Mouse (Mus musculus) lung, postnatal 36 days (tissue): ENCODE data around the gene Olfr78.

Experiments
- DNase-seq: peaks from one replicate; pipeline ENCODE4 v3.0.0; 2022; ENCODE audit warnings: mixed read lengths

The Olfr78 gene

DNA sequence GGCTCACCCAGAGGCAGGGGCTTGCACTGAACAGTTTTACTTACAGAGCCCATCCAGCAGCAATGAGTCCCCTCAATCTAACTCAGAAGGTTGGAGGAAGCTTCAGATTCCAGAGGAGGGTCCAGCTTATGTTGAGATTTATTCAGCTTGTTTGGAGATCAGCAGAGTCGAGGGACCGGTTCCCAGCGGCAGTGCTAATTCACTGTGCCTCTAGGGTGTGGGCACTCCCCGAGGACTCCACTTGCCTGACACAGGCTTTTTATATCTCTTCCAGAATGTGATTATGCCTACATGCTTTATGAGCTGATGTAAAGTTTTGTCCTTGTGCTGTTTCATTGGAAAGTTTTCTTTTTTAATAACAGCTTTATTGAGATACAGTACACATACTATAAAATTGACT, at the start of gene Olfr78, which contains the start of gene Olfr560:
Olfr78 (minus strand) TSS at position 206 of the 400 bp plus-strand sequence.
Olfr560 (minus strand) TSS at position 101 of the 400 bp plus-strand sequence.
- no peak for DNase-seq

DNA sequence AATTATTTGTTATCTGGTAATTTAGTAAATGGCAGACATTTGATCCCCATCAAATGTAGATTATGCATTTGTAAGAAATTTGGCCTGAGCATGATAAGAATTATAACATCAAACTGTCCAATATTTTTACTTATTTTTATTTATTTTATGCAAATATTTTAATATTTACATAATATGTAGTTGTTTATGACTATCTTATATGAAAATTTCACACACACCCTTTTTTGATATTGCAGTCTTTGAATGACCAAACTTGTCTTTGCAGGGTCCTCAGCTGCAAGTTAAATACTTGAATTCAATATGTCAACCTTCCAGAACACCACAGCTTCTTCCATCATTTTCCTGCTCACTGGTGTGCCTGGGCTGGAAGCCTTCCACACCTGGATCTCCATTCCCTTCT, 43.9 kb upstream of the Olfr78 start, which contains the start of gene Olfr564:
Olfr564 (plus strand) TSS at position 301 of the 400 bp plus-strand sequence.
- no peak for DNase-seq

DNA sequence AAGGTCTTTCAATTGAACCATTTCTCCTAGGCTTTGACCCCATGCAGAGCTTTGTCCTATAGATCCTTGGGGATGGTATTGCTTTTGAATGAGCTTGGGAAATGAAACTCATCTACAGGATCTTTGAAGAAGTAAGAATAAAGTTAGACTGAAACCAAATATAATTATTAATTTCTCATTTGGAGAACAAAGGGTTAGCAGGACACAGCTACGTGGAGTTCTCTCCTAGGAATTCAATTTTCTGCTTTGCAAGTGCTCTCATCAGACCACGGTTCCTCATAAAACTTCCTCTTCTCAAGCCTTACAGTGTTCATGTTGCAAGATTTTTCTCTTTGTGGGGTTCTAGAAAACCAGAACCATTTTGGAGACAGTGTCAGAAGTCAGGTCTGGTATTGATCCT, 11.7 kb upstream of the Olfr78 start, which contains the start of gene Olfr561:
Olfr561 (plus strand) TSS at position 301 of the 400 bp plus-strand sequence.
- no peak for DNase-seq

DNA sequence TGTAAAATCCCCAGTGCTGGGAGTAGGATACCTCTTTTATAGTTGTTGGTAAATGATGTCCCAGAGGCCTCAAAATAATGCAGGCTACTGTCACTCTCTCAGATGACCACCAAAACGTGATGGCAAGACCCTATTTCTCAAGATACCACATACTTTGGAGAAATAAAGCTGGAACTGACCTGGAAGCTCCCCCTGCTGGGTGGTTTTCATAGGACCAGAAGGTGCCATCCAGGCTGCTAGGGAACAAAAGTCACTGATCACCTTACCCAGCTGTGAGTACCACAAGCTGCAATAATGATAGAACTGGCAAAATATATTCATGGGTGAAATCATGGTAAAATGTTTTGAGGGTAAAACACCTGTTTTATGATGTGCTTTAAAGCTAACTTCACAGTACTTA, 7.2 kb downstream of the Olfr78 start:
- peak; percentile 0 for DNase-seq

DNA sequence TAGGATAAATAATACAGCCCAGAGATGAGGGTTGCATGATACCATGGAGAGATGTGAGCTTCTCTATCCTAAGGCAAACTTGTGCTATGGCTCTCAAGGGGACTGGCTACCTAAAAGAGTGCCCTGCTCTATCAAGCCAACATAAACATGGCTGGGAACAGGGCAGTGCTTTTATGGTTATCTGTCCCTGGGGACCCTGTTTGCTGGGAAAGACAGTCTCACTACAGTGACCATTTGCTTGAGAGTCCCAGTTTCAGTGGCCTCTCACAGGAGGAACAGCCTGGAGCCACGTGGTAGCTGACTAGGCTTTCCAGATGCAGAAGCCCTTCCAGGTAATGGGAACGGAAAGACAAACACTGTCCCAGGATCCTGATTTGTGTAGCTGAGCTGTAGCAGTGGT, 21.6 kb downstream of the Olfr78 start:
- DNase-seq: no peak

DNA sequence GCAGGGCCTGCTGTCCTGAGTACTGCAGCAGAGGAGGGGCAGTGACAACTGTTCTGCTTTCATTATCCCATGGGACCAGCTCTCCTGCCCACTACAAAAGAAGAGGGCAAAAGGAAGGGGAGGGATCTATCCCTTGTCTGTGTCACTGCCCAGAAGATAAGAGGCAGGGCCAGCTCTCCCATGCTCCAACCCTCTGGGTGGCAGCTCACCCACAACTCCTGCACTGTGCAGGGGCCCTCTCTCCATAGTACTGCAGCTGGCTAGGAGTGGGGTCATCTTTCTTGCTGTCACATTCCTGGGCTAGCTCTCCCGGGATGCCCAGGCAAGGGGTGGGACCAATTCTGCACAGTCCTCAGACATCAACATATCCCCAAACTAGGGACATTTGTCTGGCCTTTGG, 25.5 kb downstream of the Olfr78 start:
- DNase-seq: no peak

DNA sequence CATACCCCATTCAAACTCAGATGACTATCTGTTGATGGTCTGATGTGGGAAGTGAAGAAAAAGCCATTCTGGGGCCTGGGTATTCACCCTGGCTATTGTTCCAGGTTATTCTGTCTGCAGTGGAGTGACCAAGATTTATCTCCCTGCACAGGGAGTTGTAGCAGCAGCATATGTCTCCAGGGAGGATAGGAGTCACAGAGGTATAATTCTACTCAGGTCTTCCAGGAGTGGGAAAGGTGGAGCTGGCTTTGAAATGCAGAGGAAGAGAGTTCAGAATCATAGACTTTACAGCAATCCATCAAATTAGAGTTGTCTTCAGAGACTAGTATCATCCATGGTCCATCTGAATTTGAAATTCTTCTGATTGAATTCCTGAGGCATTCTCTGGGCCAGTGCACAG, 31.9 kb downstream of the Olfr78 start, which contains the start of gene Olfr559:
Olfr559 (minus strand) TSS at position 101 of the 400 bp plus-strand sequence.
- DNase-seq: no peak

DNA sequence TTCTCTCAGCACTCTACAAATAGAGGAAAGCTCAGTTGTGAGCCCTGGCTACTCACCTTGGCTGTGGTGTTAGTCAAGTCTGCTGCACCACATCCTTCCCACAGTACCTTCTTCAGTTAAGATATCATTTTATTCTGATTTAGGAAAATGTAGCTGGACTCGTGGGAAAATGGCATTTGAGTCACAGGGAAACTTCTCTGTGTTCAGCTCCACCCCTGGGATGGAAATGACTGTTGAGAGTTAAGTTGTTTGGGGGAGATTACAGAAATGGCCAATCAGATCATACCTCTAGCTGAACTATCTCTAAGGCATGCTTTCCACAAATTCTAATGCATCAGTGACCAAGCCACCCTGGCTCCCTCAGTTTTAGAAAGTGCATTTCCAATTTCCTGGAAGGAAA, 40.3 kb downstream of the Olfr78 start, which contains the start of gene Olfr33:
Olfr33 (minus strand) TSS at position 101 of the 400 bp plus-strand sequence.
- no peak for DNase-seq

DNA sequence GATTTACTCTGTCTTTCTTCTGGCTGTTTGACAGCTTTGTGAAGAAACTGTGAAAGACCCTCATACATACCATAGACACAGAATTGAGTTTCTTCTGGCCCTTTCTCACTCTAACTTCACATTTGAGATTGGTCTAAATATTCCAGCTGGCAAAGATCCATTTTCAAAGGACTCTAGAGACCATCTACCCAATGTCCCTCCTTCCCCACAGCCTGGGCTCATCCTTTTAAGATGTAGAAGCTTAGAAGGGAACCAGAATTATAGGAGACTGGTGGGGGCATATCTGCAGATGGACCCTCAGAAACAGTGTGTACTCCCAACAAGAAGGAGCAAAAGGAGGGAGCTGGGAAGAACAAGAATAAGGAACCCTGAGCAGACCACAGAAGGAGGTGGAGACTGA, 57.4 kb downstream of the Olfr78 start, which contains the start of gene Olfr558:
Olfr558 (plus strand) TSS at position 301 of the 400 bp plus-strand sequence.
- DNase-seq: no peak

DNA sequence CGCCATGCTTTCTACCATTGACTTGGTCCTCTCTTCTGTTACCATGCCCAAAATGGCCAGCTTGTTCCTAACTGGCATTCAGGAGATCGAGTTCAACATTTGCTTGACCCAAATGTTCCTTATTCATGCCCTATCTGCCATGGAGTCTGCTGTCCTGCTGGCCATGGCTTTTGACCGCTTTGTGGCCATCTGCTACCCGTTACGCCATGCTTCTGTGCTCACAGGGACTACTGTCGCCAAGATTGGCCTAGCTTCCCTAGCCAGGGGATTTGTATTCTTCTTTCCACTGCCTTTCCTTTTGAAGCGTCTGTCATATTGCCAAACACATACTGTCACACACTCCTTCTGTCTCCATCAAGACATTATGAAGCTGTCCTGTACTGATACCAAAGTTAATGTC, 60.8 kb downstream of the Olfr78 start:
- no peak for DNase-seq

DNA sequence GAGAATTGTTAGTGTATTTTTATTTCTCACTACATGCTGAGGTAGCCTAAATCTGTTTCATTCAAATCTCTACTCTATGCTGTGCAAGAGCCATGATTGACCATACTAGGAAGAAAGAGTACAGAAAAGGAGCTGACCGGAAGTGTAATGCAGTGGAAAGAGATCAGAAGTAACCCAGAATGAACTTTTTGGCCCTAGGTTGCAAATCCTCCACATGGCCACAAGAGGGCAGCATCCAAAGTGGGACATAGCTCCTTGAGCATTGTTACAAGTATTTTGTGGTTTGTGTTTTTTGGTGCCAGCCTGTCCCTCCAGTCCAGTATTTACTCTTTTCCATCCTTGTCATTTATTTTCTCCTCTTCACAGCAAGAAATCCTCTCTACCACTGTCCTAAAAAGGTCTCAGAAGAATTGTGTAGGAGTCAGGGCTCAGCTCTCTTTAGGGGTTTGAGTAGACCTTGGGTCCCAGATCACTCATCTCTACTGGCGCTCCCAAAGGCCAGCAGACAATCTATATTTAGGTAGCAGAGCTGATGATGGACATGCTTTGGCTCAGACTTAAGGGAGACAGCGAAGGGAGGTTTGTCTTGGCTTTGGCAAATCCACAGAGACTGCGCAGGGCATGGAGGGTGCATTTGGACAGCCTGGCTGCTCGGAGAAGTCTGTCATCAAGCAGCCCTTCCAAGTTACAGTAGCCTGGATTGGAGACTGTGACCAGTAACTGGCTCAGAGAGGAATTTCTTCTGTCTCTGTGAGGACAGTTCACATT, 63.7 kb downstream of the Olfr78 start, which contains the start of gene Olfr557:
Olfr557 (plus strand) TSS at position 553 of the 768 bp plus-strand sequence.
- DNase-seq: peak; percentile 24
